Mouse (Mus musculus) heart, embryonic 12.5 days (tissue): ENCODE results near the gene Nipsnap2. TPM values are rescaled to one million over a fixed set of nuclear protein-coding genes. Genes with fewer than 3 reads are reported as not detected.
"Not testable (repeated sequence)": the region's sequence is repeated elsewhere in the genome, so short reads cannot be mapped to it uniquely, and the experiment has no call there.

Experiments used
- ATAC-seq: fragments of 200-750 bp; cut with Nextera tagmentation; 2 replicates; pipeline ENCODE4 v1.8.0; 2017; ENCODE audit warnings: moderate TSS enrichment, moderate library complexity; ENCODE audit not compliant: insufficient number of reproducible peaks, low FRiP score
- H3K27ac ChIP-seq: fragments of 300-500 bp; sonication (generic); 2 replicates; pipeline ENCODE4 v1.5.1; 2016; ENCODE audit warnings: mild to moderate bottlenecking, moderate library complexity; ENCODE audit not compliant: poor library complexity, severe bottlenecking
- H3K27me3 ChIP-seq: fragments of 300-500 bp; sonication (generic); replicated peaks from 2 replicates; pipeline ENCODE4 v1.6.1; 2016; ENCODE audit warnings: mild to moderate bottlenecking, moderate library complexity
- H3K36me3 ChIP-seq: fragments of 300-500 bp; sonication (generic); 2 replicates; pipeline ENCODE4 v1.6.1; 2016; ENCODE audit warnings: mild to moderate bottlenecking, moderate library complexity
- H3K4me1 ChIP-seq: fragments of 300-500 bp; sonication (generic); replicated peaks from 2 replicates; pipeline ENCODE4 v1.6.1; 2016; ENCODE audit warnings: mild to moderate bottlenecking
- H3K4me2 ChIP-seq: fragments of 300-500 bp; sonication (generic); 2 replicates; pipeline ENCODE4 v1.6.1; 2016; ENCODE audit warnings: mild to moderate bottlenecking, moderate library complexity
- H3K4me3 ChIP-seq: fragments of 300-500 bp; sonication (generic); 2 replicates; pipeline ENCODE4 v1.5.1; 2016; ENCODE audit warnings: mild to moderate bottlenecking
- H3K9ac ChIP-seq: fragments of 300-500 bp; sonication (generic); 2 replicates; pipeline ENCODE4 v1.6.1; 2016; ENCODE audit warnings: mild to moderate bottlenecking, moderate library complexity
- H3K9me3 ChIP-seq: fragments of 300-500 bp; sonication (generic); replicated peaks from 2 replicates; pipeline ENCODE4 v1.6.1; 2016; ENCODE audit warnings: mild to moderate bottlenecking, moderate library complexity
- WGBS: fragments of 180-500 bp; shearing (Covaris S2); methylation state at CpG from one replicate; pipeline ENCODE4 v1.1.7; 2016; 5-methylcytosine and 5-hydroxymethylcytosine counted together
- polyA plus RNA-seq: library from polyadenylated mRNA; unstranded; fragments of >200 nt; fragmentation: Nextera tagmentation; extraction: Ambion mirVana; gene quantifications from 2 replicates; pipeline ENCODE4 v1.2.1, GENCODE M21; 2016

Gene Nipsnap2
- polyA plus RNA-seq: 264 and 276 TPM in 2 replicates

DNA sequence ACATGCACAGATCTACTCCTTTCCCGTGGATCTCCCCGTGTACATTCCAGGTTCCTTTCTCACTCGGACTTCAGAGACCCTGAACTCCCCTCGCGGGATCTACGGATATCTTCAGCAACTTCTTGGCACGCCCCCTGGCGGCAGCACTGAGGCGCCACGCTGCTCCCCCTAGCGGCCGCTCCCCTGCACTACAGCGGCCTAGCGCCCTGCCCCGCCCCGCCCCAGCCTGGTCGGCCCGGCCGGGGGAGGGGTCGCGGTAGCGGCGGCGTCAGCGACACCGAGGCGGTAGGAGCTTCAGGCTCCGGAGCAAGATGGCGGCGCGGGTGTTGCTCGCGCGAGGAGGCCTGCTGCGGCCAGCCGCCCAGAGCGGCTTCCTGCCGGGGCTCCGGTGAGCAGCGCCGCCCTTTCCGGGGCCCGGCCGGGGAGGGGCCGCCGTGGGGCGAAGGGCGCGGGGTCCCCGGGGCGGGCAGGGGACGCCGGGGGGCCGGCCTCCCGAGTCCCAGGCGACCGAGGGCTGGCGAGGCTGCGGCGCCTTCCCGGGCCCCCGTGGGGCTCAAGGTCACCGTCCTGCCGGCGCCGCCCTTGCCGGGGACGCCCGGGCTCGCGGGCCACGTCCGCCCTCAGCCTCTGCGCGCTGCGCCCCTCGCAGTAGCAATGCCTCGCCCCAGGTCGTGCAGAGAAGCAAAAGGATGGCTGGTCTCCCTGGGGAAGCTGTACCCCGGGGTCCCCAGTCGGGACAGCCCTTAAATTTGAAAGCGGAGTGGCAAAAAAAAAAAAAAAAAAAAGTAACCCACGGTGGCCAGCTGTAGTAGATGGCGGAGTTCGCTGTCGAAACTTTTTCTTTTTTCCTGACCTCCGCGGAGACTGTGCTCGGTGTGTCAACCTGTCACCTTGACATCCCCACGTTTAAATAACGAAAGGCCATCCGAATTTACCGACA is at the start of gene Nipsnap2:
Gene Nipsnap2 (plus strand): TSS at position 230 of the 940 bp plus-strand sequence.
- peak within 1 kb of the TSS; percentile 78 for H3K4me3 ChIP-seq
- peak within 1 kb of the TSS; percentile 63 for H3K4me2 ChIP-seq
- no peaks in the 10 kb centered on the region for H3K27me3 ChIP-seq
- H3K9me3 ChIP-seq: no peaks in the 10 kb centered on the region
- under 1% methylated on average over 86 of the region's 93 CpGs for WGBS
- H3K4me1 ChIP-seq: peaks cover 40% of the 10 kb centered on the region
- H3K9ac ChIP-seq: peak within 1 kb of the TSS; percentile 92
- peak within 1 kb of the TSS; percentile 99 for H3K27ac ChIP-seq
- peaks cover 1% of the 10 kb centered on the region for H3K36me3 ChIP-seq
- peak; percentile 92 for ATAC-seq

DNA sequence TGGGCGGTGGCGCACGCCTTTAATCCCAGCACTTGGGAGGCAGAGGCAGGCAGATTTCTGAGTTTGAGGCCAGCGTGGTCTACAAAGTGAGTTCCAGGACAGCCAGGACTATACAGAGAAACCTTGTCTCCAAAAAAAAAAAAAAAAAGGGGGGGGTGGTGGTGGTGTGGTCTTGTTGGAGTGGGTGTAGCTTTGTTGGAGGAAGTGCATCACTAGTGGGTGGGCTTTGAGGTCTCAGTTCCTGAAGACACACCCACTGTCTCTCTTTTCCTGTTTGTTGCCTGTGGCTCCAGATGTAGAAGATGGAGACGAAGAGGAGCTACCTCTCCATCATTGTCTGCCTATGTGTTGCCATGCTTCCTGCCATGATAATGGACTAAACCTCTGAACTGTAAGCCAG is 39.7 kb upstream of the Nipsnap2 start:
- not testable (repeated sequence) for H3K27ac ChIP-seq, H3K4me3 ChIP-seq, ATAC-seq, H3K9ac ChIP-seq, H3K4me2 ChIP-seq, H3K4me1 ChIP-seq, H3K27me3 ChIP-seq, H3K9me3 ChIP-seq, H3K36me3 ChIP-seq
- WGBS: 82% methylated on average over 5 of the region's 5 CpGs

DNA sequence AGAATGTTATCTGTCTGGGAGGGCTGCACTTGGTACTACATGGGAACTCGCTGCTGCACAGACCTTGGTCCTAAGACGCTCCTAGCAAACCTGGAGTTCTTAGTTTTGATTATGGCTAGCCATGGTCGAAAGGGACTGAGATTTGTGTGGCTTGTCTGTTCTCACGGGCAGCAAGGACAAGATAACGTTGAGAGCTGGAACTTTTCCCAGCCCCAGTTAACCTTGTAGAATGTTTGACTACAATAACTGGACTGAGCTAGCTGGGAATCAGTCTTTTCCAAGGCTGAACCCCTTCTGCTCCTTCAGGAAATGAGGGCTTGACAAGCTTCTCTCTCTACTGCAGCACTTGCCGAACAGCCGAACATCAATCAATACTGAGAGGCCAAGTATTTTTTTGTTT is 37.2 kb upstream of the Nipsnap2 start:
- H3K9ac ChIP-seq: no peak overlapping the region
- ATAC-seq: no peak
- no peak overlapping the region for H3K4me2 ChIP-seq
- 67% methylated on average over 7 of the region's 7 CpGs for WGBS
- H3K27me3 ChIP-seq: no peaks in the 10 kb centered on the region
- no peak overlapping the region for H3K27ac ChIP-seq
- H3K4me1 ChIP-seq: no peaks in the 10 kb centered on the region
- H3K36me3 ChIP-seq: no peaks in the 10 kb centered on the region
- no peaks in the 10 kb centered on the region for H3K9me3 ChIP-seq
- no peak overlapping the region for H3K4me3 ChIP-seq

GRCm38 (mm10) chr5:129690528-129690927 is 34.3 kb upstream of the Nipsnap2 start:
- 77% methylated on average over 3 of the region's 3 CpGs for WGBS
- H3K4me2 ChIP-seq: no peak overlapping the region

GRCm38 (mm10) chr5:129700506-129700905 is 24.4 kb upstream of the Nipsnap2 start:
- no peak overlapping the region for H3K27ac ChIP-seq
- 23% methylated on average over 2 of the region's 2 CpGs for WGBS
- no peak overlapping the region for H3K4me3 ChIP-seq
- 0 out of 2 replicates have a peak, but pooled peaks cover 8% of the 10 kb centered on the region for H3K27me3 ChIP-seq
- H3K4me1 ChIP-seq: no peaks in the 10 kb centered on the region
- no peaks in the 10 kb centered on the region for H3K36me3 ChIP-seq
- peak overlapping the region; percentile 18 for H3K4me2 ChIP-seq
- no peak overlapping the region for H3K9ac ChIP-seq
- ATAC-seq: no peak
- H3K9me3 ChIP-seq: no peaks in the 10 kb centered on the region

More at GRCm38 (mm10) chr5:129690528-129690927, 34.3 kb upstream of the Nipsnap2 start:
- H3K27ac ChIP-seq: no peak overlapping the region
- H3K9ac ChIP-seq: no peak overlapping the region
- H3K4me1 ChIP-seq: no peaks in the 10 kb centered on the region
- no peak for ATAC-seq
- H3K27me3 ChIP-seq: no peaks in the 10 kb centered on the region
- H3K9me3 ChIP-seq: no peaks in the 10 kb centered on the region
- H3K4me3 ChIP-seq: no peak overlapping the region
- H3K36me3 ChIP-seq: no peaks in the 10 kb centered on the region

- Histone ChIP-seq H3K9me3 (no peaks in the 10 kb centered on the region), H3K9ac (no peak overlapping the region), H3K4me1 (no peaks in the 10 kb centered on the region), H3K36me3 (no peaks in the 10 kb centered on the region), H3K4me3 (no peak overlapping the region), H3K4me2 (no peak overlapping the region), H3K27me3 (0 out of 2 replicates have a peak, but pooled peaks cover 8% of the 10 kb centered on the region), H3K27ac (no peak overlapping the region)
- ATAC-seq: no peak
- 79% methylated on average over 1 of the region's 1 CpGs for WGBS
These were observed 23.2 kb upstream of the Nipsnap2 start for GRCm38 (mm10) chr5:129701706-129702105.

DNA sequence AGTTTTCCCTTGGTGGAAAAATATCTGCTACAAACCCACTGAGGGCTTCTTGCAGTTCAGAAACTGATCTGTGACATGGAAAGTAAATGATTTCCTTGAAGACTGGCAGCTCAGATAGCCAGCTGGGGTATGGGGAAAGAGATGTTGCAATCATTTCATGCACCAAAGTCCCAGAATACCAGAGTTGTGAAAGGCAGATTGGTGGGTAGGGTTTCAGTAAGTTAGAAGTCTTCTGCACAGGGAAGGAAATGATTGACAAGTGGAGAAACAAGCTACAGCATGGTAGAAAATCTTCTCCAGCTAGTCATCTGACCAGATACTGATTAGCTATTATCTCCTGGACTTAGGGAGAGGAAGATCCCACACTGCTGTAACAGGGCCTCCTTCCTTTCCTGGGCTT is 21.5 kb upstream of the Nipsnap2 start:
- Histone ChIP-seq H3K9me3 (no peaks in the 10 kb centered on the region), H3K27me3 (0 out of 2 replicates have a peak, but pooled peaks cover 8% of the 10 kb centered on the region), H3K9ac (no peak overlapping the region), H3K4me2 (no peak overlapping the region), H3K36me3 (no peaks in the 10 kb centered on the region), H3K4me1 (no peaks in the 10 kb centered on the region), H3K27ac (no peak overlapping the region), H3K4me3 (no peak overlapping the region)
- ATAC-seq: no peak

DNA sequence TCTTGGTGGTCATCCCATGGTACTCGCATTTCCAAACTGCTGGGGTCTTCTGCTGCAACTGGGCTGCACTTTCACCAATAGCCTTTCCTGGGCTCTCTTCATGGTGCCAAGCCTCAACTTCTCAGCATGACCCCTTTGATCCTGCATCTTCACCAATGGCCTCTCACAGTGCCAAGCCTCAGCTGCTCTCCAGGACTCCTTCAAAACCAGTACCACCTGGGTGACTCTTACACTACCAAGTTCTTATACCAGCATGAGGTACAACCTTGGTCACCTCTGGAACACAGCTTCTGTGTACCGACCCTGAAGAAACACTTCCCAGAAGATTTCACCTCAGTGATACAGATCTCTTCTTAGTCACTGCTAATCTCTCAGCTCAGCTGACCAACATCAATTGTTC is 16.5 kb upstream of the Nipsnap2 start, which contains the start of gene Sept14:
Gene Sept14 (minus strand): TSS at position 101 of the 400 bp plus-strand sequence.
- Histone ChIP-seq H3K36me3 (no peaks in the 10 kb centered on the region), H3K4me1 (no peaks in the 10 kb centered on the region), H3K9ac (no peak within 1 kb of the TSS), H3K27me3 (no peaks in the 10 kb centered on the region), H3K9me3 (no peaks in the 10 kb centered on the region), H3K27ac (no peak within 1 kb of the TSS), H3K4me2 (no peak within 1 kb of the TSS), H3K4me3 (no peak within 1 kb of the TSS)
- ATAC-seq: no peak
- 52% methylated on average over 2 of the region's 2 CpGs for WGBS

DNA sequence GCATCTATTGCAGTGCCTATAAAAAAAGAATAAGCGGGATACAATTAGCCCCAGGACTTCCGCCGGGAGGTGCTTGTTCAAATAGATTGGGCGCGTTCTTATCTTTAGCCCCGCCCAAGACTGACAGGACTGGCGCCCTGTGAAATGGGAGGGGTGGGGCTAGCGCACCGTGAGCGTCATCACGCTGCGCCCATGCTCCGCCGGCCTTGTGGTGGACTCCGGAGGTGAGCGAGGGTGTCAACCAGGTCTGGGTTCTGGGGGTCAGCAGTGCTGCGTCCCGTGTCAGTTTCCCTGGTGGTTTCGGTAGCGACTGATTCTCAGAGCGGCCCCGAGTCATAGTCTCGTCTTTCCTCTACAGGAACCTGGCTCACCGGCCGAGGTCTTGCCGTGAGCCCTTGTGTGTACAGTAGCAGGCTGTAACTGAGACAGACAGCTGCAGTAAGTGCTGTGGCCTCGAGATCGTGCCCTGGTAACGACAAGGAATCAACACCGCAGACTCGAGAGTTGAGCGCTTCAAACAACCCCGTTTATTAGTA is 9.5 kb upstream of the Nipsnap2 start, which contains the start of gene Mrps17:
Gene Mrps17 (plus strand): TSS at position 172 of the 536 bp plus-strand sequence.
- WGBS: under 1% methylated on average over 33 of the region's 33 CpGs
- ATAC-seq: peak; percentile 98
- Histone ChIP-seq H3K4me3 (peak within 1 kb of the TSS; percentile 74), H3K4me2 (peak within 1 kb of the TSS; percentile 74), H3K36me3 (peaks cover 37% of the 10 kb centered on the region), H3K9me3 (no peaks in the 10 kb centered on the region), H3K27ac (0 out of 2 replicates have a peak within 1 kb of the TSS, but pooled peaks have one; percentile 10), H3K27me3 (no peaks in the 10 kb centered on the region), H3K4me1 (peaks cover 8% of the 10 kb centered on the region), H3K9ac (peak within 1 kb of the TSS; percentile 84)

- Histone ChIP-seq H3K4me1 (peaks cover 8% of the 10 kb centered on the region), H3K9me3 (no peaks in the 10 kb centered on the region), H3K4me3 (no peak overlapping the region), H3K9ac (no peak overlapping the region), H3K27ac (no peak overlapping the region), H3K27me3 (no peaks in the 10 kb centered on the region), H3K36me3 (peaks cover 37% of the 10 kb centered on the region), H3K4me2 (no peak overlapping the region)
- no peak for ATAC-seq
- 79% methylated on average over 9 of the region's 9 CpGs for WGBS
These were observed 7.8 kb upstream of the Nipsnap2 start for GRCm38 (mm10) chr5:129717016-129717415.

GRCm38 (mm10) chr5:129720176-129720575 is 4.7 kb upstream of the Nipsnap2 start:
- Histone ChIP-seq H3K4me1 (peaks cover 8% of the 10 kb centered on the region), H3K36me3 (peaks cover 37% of the 10 kb centered on the region), H3K27ac (no peak overlapping the region), H3K9me3 (no peaks in the 10 kb centered on the region), H3K4me2 (no peak overlapping the region), H3K4me3 (no peak overlapping the region), H3K9ac (no peak overlapping the region), H3K27me3 (no peaks in the 10 kb centered on the region)
- ATAC-seq: no peak
- WGBS: 81% methylated on average over 3 of the region's 3 CpGs
